In the genomic region with DNA sequence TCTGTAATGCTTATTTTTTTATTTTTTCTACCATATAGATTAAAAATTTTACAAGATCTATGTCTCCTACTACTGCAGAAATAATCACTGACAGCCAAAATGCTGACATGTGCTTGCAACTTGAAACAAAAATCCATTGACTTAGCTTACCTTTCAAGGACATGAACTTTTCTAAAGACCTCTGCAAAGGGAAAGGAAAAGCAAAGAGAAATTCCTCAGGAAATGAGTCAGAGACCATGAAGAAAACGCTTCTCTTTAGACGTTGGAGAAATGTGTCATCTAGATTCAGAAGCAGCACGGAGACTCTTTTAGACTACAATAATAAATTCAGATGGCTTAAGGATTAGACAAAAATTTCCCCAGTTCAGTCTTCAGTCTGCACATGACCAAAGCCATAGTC, we compare ENCODE assay signal across 18 mouse cellular contexts.
"Had no signal": no experiment of that assay in that cellular context is flagged by ENCODE, and none has a peak within 500 bp of the region (broad histone marks: within the 10 kb centered on the region; RNA-seq: fewer than 3 reads in every experiment).

No protein-coding gene starts in this region.

- H3K4me2 ChIP-seq: kidney, embryonic 15.5 days; liver, embryonic 13.5 days; midbrain, embryonic 12.5 days; midbrain, embryonic 15.5 days; neural tube, embryonic 12.5 days; neural tube, embryonic 15.5 days; stomach, embryonic 15.5 days had no signal

- H3K27ac ChIP-seq: kidney, embryonic 15.5 days; left cerebral cortex, adult 2 months; liver, embryonic 13.5 days; midbrain, embryonic 12.5 days; midbrain, embryonic 15.5 days; neural tube, embryonic 12.5 days; neural tube, embryonic 15.5 days; stomach, embryonic 15.5 days had no signal

- DNase-seq: kidney, postnatal 10 days; kidney, postnatal 36 days; layer of hippocampus, postnatal 36 days; liver, embryonic 13.5 days; lung, adult 2 months; lung, postnatal 14 days; lung, postnatal 4 days; right cerebral cortex, adult 18-20 months; right cerebral cortex, postnatal 14 days; right cerebral cortex, postnatal 4 days; thymus, postnatal 36 days had no signal

- H3K9ac ChIP-seq: kidney, embryonic 15.5 days; liver, embryonic 13.5 days; midbrain, embryonic 12.5 days; midbrain, embryonic 15.5 days; neural tube, embryonic 12.5 days; neural tube, embryonic 15.5 days; stomach, embryonic 15.5 days had no signal

- ATAC-seq: midbrain, embryonic 15.5 days had no signal

- H3K36me3 ChIP-seq: kidney, embryonic 15.5 days; liver, embryonic 13.5 days; midbrain, embryonic 12.5 days; midbrain, embryonic 15.5 days; neural tube, embryonic 12.5 days; neural tube, embryonic 15.5 days; stomach, embryonic 15.5 days had no signal

- H3K4me3 ChIP-seq: kidney, embryonic 15.5 days; left cerebral cortex, adult 2 months; liver, embryonic 13.5 days; midbrain, embryonic 12.5 days; midbrain, embryonic 15.5 days; neural tube, embryonic 12.5 days; neural tube, embryonic 15.5 days; stomach, embryonic 15.5 days had no signal

- H3K27me3 ChIP-seq: kidney, embryonic 15.5 days; liver, embryonic 13.5 days; midbrain, embryonic 12.5 days; midbrain, embryonic 15.5 days; neural tube, embryonic 12.5 days; neural tube, embryonic 15.5 days; stomach, embryonic 15.5 days had no signal

- H3K4me1 ChIP-seq: kidney, embryonic 15.5 days; liver, embryonic 13.5 days; midbrain, embryonic 12.5 days; midbrain, embryonic 15.5 days; neural tube, embryonic 12.5 days; neural tube, embryonic 15.5 days; stomach, embryonic 15.5 days had no signal

- H3K9me3 ChIP-seq: kidney, embryonic 15.5 days; liver, embryonic 13.5 days; midbrain, embryonic 12.5 days; midbrain, embryonic 15.5 days; neural tube, embryonic 12.5 days; neural tube, embryonic 15.5 days; stomach, embryonic 15.5 days had no signal
